Mouse (Mus musculus) embryonic facial prominence, embryonic 12.5 days (tissue): ENCODE data around the gene St8sia2. TPM values are rescaled to one million over a fixed set of nuclear protein-coding genes. Genes with fewer than 3 reads are reported as not detected.
A peak's percentile ranks its signal among the peaks of the same experiment; 100 is the strongest.

Experiments
- ATAC-seq: fragments of 200-750 bp; cut with Nextera tagmentation; 2 replicates; pipeline ENCODE4 v1.8.0; 2017; ENCODE audit not compliant: insufficient number of reproducible peaks, insufficient read depth, low FRiP score, low TSS enrichment
- H3K27ac ChIP-seq: fragments of 300-500 bp; sonication (generic); 2 replicates; pipeline ENCODE4 v1.5.1; 2016; ENCODE audit warnings: mild to moderate bottlenecking
- H3K27me3 ChIP-seq: fragments of 300-500 bp; sonication (generic); 2 replicates; pipeline ENCODE4 v1.6.1; 2016; ENCODE audit warnings: mild to moderate bottlenecking, moderate library complexity
- H3K36me3 ChIP-seq: fragments of 300-500 bp; sonication (generic); 2 replicates; pipeline ENCODE4 v1.6.1; 2016; ENCODE audit warnings: mild to moderate bottlenecking
- H3K4me1 ChIP-seq: fragments of 300-500 bp; sonication (generic); 2 replicates; pipeline ENCODE4 v1.6.1; 2016
- H3K4me2 ChIP-seq: fragments of 300-500 bp; sonication (generic); replicated peaks from 2 replicates; pipeline ENCODE4 v1.6.1; 2016; ENCODE audit warnings: mild to moderate bottlenecking, moderate library complexity
- H3K4me3 ChIP-seq: fragments of 300-500 bp; sonication (generic); 2 replicates; pipeline ENCODE4 v1.5.1; 2016; ENCODE audit warnings: mild to moderate bottlenecking
- H3K9ac ChIP-seq: fragments of 300-500 bp; sonication (generic); 2 replicates; pipeline ENCODE4 v1.6.1; 2016; ENCODE audit warnings: mild to moderate bottlenecking, moderate library complexity
- H3K9me3 ChIP-seq: fragments of 300-500 bp; sonication (generic); 2 replicates; pipeline ENCODE4 v1.6.1; 2016; ENCODE audit warnings: mild to moderate bottlenecking, moderate library complexity
- WGBS: fragments of 180-500 bp; shearing (Covaris S2); methylation state at CpG from one replicate; pipeline ENCODE4 v1.1.7; 2016; 5-methylcytosine and 5-hydroxymethylcytosine counted together
- polyA plus RNA-seq: library from polyadenylated mRNA; unstranded; fragments of >200 nt; fragmentation: Nextera tagmentation; extraction: Ambion mirVana; gene quantifications from 2 replicates; pipeline ENCODE4 v1.2.1, GENCODE M21; 2016

The St8sia2 gene
- polyA plus RNA-seq, 1 experiment from 2014 or later, result 18.5 TPM

DNA sequence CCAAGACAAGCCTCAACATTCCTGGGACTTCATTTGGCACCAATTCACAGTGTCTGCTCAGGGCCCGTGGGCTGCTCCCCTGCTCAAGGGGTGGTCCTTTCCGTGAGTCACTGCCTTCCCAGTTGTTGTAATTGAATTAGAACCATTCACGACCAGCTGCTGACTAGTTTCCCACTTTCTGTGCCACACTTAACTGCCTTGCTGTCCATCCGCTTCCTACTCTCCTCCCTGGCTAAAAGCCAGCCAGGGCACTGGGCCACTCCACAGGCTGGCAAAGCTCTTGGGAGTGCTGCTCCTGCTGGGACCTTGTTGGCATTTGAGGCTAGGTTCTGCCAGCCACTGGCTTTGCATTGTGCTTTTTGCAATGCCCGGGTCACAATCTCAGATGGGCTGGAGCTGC, 59.0 kb downstream of the St8sia2 start:
- Histone ChIP-seq H3K4me3 (no peak overlapping the region), H3K4me2 (no peak overlapping the region), H3K9me3 (no peaks in the 10 kb centered on the region), H3K4me1 (no peaks in the 10 kb centered on the region), H3K27me3 (no peaks in the 10 kb centered on the region), H3K9ac (no peak overlapping the region), H3K36me3 (peaks cover 38% of the 10 kb centered on the region), H3K27ac (no peak overlapping the region)
- 59% methylated on average over 5 of the region's 5 CpGs for WGBS
- no peak for ATAC-seq

DNA sequence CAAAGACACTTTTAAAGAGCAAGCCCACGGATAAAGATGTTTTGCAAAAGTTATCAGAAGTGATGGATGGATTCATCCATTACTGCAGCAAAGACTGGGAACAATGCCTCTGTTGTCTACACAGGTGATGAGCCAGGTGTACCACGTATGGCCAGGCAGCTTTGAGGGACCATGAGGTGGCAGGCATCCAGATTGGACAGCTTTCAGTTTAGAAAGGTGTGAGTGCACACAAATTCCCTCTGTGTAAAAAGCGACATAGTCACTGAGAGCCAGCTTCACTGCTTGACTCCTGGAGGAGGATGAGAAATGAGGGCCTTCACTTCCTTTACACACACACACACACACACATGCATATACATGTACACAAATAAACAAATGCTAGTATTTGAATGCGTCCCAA, 60.4 kb downstream of the St8sia2 start:
- Histone ChIP-seq H3K27ac (no peak overlapping the region), H3K9me3 (no peaks in the 10 kb centered on the region), H3K27me3 (no peaks in the 10 kb centered on the region), H3K36me3 (peaks cover 41% of the 10 kb centered on the region), H3K4me3 (no peak overlapping the region), H3K4me1 (no peaks in the 10 kb centered on the region), H3K4me2 (no peak overlapping the region), H3K9ac (no peak overlapping the region)
- 95% methylated on average over 4 of the region's 4 CpGs for WGBS
- ATAC-seq, result no peak

DNA sequence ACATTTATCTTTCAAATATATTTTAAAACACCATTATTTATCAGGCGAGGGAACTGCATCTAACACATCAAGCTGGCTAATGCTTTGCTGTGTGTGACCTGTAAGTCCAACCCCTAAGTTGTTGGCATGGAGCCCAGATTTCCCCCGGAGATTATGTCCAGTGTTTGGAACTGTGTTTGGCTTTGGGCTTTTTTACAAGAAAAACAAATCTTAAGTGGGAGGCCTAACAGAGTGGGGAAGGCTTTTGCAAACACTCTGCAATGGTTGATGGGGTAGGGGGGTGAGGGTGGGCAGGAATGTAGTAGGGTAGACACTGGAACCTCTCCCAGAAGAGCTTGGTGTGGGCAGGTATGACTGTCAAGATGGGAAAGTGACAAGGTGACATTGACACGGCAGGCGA, 71.8 kb downstream of the St8sia2 start:
- 45% methylated on average over 4 of the region's 4 CpGs for WGBS
- ATAC-seq, result peak; percentile 79; the same call in 1 of the 2 replicates
- Histone ChIP-seq H3K4me1 (peaks cover 16% of the 10 kb centered on the region), H3K36me3 (peaks cover 28% of the 10 kb centered on the region), H3K4me3 (no peak overlapping the region), H3K9ac (no peak overlapping the region), H3K4me2 (no peak overlapping the region), H3K27ac (0 out of 2 replicates have a peak overlapping the region, but pooled peaks have one; percentile 18), H3K9me3 (no peaks in the 10 kb centered on the region), H3K27me3 (no peaks in the 10 kb centered on the region)

DNA sequence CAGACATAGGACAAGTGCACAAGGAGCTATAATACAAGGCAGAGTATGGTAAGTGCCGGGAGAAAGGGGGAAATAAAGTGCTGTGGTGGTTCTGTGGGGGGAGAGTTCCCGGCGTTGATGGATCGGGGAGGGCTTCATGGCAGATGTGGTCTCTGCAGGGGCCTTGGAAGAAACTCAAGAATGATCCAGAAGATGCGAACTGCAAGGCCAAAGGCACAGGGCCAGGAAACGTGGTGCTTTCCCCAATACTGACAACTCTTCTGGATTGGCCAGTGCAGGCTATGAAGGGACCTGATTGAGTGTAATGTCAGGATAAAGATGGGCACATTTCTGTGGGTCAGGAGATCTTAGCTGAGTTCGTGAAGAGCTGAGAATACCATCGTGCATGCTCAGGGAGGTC, 74.3 kb downstream of the St8sia2 start:
- Histone ChIP-seq H3K36me3 (peaks cover 16% of the 10 kb centered on the region), H3K9ac (no peak overlapping the region), H3K27me3 (no peaks in the 10 kb centered on the region), H3K4me2 (no peak overlapping the region), H3K27ac (no peak overlapping the region), H3K4me3 (no peak overlapping the region), H3K4me1 (peaks cover 16% of the 10 kb centered on the region), H3K9me3 (no peaks in the 10 kb centered on the region)
- 91% methylated on average over 8 of the region's 8 CpGs for WGBS
- ATAC-seq, result no peak

DNA sequence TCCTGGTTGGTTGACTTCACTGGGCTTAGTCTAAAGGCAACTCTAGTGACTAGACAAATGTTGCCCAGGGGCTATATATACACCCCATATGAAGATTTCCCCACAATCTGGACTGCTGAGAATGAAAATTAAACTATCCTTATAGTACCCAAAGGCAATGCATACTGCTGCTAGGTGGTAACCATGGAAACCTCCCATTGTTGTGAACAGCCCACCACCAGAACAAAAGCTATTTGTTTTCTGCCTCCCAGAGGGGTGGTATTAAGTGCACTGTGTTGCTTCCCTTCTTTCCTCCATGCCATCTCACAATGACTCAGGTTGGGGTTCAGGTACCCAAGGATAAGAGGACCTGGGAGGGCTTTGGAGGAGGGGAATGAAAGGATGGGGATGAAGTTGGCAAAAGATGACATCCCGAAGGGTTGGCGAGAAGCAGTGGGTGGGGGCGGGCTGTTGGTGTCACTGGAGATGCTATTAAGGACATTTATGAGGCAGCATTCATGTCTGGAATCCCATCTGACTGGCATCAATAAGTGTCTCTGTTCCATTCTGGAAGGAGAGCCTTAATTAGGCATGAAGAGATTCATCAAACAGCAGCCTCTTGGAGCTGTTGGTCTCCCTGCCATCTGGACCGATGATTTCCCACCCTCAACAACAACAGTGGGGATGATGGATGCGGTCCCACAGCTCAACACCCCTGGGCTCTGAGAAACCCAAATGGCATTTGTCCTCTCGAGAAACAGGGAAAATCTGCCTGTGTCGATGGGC, 75.3 kb downstream of the St8sia2 start:
- WGBS, result 82% methylated on average over 7 of the region's 7 CpGs
- ATAC-seq, result no peak
- no peak overlapping the region for H3K4me3 ChIP-seq

DNA sequence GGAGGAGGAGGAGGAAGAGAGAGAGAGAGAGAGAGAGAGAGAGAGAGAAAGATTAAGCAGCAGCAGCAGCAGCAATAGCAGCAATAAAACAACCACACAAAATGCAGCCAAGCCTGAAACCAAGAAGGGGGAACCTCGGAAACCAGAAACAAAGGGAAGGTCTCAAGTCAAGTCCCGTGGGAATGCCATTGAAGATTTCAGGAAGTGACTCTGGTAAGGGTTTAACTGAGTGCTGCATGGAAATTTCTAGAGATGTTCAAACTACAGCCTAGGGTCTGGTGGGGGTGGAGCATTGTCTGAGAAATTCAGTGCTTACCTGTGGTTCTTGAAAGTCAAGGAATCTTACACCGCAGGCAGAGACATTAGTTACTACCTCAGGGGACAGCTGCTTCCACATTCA, 77.4 kb downstream of the St8sia2 start:
- Histone ChIP-seq H3K9me3 (no peaks in the 10 kb centered on the region), H3K4me3 (no peak overlapping the region), H3K36me3 (peaks cover 2% of the 10 kb centered on the region; the same call in 1 of the 2 replicates), H3K27me3 (no peaks in the 10 kb centered on the region), H3K4me1 (peaks cover 7% of the 10 kb centered on the region), H3K4me2 (no peak overlapping the region), H3K27ac (no peak overlapping the region), H3K9ac (no peak overlapping the region)
- ATAC-seq, result no peak
- WGBS, result 55% methylated on average over 3 of the region's 3 CpGs

More for the DNA sequence above, 75.3 kb downstream of the St8sia2 start:
- H3K27me3 ChIP-seq, result no peaks in the 10 kb centered on the region
- no peak overlapping the region for H3K27ac ChIP-seq
- H3K9me3 ChIP-seq, result no peaks in the 10 kb centered on the region
- no peak overlapping the region for H3K9ac ChIP-seq
- peaks cover 16% of the 10 kb centered on the region for H3K4me1 ChIP-seq
- peaks cover 12% of the 10 kb centered on the region for H3K36me3 ChIP-seq
- no peak overlapping the region for H3K4me2 ChIP-seq

DNA sequence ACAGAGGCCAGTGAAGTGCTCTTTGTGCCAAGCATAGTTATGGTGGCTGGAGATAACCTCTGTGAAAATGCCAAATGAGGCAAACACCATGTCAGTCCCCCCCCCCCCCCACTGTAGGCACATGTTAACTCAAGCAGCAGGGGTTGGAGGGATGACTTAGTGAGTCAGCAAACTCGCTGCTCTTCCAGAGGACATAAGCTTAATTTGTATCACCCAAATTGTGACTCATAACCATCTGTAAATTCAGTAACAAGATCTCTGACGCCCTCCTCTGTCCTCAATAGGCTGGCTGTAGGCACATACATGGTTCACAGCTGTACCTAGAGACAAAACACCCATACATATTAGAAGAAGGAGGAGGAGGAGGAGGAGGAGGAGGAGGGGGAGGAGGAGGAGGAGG, 77.8 kb downstream of the St8sia2 start:
- Histone ChIP-seq H3K4me3 (no peak overlapping the region), H3K27me3 (no peaks in the 10 kb centered on the region), H3K9ac (no peak overlapping the region), H3K36me3 (peaks cover 2% of the 10 kb centered on the region; the same call in 1 of the 2 replicates), H3K9me3 (no peaks in the 10 kb centered on the region), H3K27ac (no peak overlapping the region), H3K4me2 (no peak overlapping the region), H3K4me1 (peaks cover 2% of the 10 kb centered on the region)
- no peak for ATAC-seq
- 76% methylated on average over 2 of the region's 2 CpGs for WGBS

DNA sequence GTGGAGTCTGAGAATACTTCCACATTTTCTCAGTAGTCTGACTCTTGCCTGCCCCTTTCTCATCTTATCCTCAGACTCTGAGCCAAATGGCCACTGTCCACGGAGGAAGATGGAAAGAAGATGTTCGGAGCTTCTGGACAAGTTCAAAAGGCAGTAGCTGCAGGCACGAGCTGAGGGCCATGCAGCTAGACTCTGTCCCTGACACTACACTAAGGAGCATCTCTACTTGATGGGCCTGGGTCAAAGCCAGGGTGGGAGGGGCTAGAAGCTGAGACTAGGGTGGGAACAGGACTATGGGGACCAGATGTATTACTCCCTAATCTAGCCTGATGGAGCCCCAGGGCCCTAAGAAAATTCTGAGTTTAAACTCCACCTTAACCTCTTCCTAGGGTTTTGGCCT, 80.5 kb downstream of the St8sia2 start:
- Histone ChIP-seq H3K4me3 (no peak overlapping the region), H3K4me2 (no peak overlapping the region), H3K9ac (no peak overlapping the region), H3K36me3 (no peaks in the 10 kb centered on the region), H3K9me3 (no peaks in the 10 kb centered on the region), H3K27me3 (no peaks in the 10 kb centered on the region), H3K4me1 (no peaks in the 10 kb centered on the region), H3K27ac (no peak overlapping the region)
- WGBS, result 83% methylated on average over 3 of the region's 3 CpGs
- no peak for ATAC-seq

DNA sequence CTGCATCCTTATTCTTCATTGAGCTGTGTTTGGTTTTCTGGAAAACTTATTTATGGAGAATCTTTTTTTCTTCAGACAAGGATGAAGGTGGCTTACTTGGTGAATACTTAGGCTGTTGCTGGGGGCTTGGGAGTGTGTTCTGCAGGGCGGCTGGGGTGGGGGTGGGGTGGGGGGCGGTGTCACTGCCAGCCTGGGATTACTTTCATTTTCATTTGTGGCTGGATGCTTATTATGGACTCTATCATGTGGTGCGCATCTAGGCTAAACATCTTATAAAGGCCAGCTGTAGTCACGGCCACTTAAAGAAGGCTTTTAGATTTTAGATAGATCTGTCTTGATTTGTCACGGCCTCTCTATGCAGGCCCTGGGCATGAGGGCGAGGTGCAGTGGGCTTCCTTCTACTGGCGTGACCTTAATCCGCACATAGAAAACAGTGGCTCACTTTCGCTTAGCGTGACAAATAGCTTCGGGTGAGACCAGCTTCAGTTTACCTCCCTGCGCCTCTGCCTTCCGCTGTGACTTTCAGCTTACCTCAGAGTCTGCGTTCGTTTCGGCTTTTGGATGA, 92.5 kb downstream of the St8sia2 start:
- no peaks in the 10 kb centered on the region for H3K36me3 ChIP-seq
- H3K9ac ChIP-seq, result no peak overlapping the region
- no peaks in the 10 kb centered on the region for H3K9me3 ChIP-seq
- peaks cover 13% of the 10 kb centered on the region; the same call in 1 of the 2 replicates for H3K4me1 ChIP-seq
- no peaks in the 10 kb centered on the region for H3K27me3 ChIP-seq
- no peak overlapping the region for H3K4me2 ChIP-seq
- 53% methylated on average over 16 of the region's 16 CpGs for WGBS
- no peak overlapping the region for H3K27ac ChIP-seq
- peak; percentile 53; the same call in 1 of the 2 replicates for ATAC-seq
- no peak overlapping the region for H3K4me3 ChIP-seq

DNA sequence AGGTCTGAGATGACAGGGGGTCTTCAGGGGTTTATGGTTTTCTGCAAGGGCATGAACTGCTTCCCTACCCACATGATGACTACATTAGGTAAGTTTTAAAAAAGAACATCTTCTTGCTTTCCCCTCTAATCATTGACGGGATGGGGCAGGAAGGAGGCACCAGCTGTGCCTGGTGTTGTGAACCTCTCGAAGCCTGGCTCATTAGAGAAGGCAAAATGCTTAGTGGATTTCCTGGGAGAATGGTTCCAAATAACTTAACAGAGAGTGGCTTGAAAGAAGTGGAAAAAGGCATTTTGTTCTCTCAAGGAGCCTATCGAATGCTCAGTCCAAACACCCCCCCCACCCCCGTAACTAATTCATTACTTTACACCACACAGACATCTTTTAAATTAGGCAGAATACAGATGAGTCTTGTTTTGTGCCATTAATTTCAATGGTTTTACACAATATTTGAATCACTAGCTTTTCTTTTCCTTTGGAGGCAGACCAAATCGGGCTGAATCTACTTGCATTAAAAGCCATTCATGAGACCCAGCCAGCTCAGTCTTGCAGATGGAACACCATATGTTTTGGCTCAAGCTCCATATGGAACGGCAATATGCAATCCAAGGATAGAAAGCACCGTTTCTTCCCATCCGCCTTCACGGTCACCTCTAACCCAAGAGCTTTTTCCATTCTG, 95.7 kb downstream of the St8sia2 start:
- Histone ChIP-seq H3K36me3 (no peaks in the 10 kb centered on the region), H3K9ac (no peak overlapping the region), H3K4me1 (peaks cover 13% of the 10 kb centered on the region; the same call in 1 of the 2 replicates), H3K4me3 (no peak overlapping the region), H3K9me3 (no peaks in the 10 kb centered on the region), H3K27ac (peak overlapping the region; percentile 25; the same call in 1 of the 2 replicates), H3K27me3 (no peaks in the 10 kb centered on the region), H3K4me2 (no peak overlapping the region)
- no peak for ATAC-seq
- WGBS, result 55% methylated on average over 9 of the region's 9 CpGs

DNA sequence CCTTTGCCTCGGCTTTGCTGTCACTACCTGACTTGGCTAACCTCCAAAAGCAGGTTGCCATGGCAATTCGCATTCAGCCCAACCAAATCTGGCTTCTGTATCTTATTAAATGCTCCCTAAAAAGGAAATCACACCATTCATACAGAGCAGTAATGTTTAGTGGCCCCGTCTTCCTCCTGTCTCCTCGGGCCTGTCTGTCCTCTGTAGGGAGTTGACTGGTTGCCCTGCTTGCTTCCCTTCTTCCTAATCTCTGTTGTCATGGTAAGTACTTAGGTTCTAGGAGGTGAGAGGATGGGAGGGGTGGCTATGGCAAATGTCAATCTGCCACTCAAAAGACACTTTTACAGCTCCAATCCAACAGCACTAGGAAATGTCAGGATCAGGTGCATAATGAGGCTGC, 101.6 kb downstream of the St8sia2 start:
- no peaks in the 10 kb centered on the region for H3K9me3 ChIP-seq
- H3K4me3 ChIP-seq, result no peak overlapping the region
- no peak overlapping the region for H3K9ac ChIP-seq
- H3K36me3 ChIP-seq, result no peaks in the 10 kb centered on the region
- no peak for ATAC-seq
- H3K27ac ChIP-seq, result no peak overlapping the region
- peaks cover 3% of the 10 kb centered on the region; the same call in 1 of the 2 replicates for H3K4me1 ChIP-seq
- WGBS, result 28% methylated on average over 4 of the region's 4 CpGs
- no peak overlapping the region for H3K4me2 ChIP-seq
- H3K27me3 ChIP-seq, result no peaks in the 10 kb centered on the region

DNA sequence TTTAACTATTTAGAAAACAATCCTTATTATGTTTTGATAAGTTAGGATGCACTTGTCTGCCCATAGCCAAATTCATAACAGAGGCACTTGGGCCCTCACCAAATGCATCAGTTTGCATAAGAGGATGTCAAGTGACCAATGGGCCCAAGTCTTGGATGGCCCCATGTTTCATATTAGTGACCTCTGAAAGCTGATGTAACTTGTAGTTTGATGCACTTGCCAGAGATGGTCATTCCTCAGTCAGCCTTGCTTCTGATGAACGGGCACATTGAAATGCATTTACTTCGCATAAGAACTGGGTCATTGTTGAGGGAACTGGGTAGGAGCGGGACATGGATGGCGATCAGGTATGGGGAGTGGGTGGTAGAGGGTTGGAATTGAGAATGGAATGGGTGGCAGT, 102.6 kb downstream of the St8sia2 start:
- ATAC-seq, result no peak
- Histone ChIP-seq H3K9me3 (no peaks in the 10 kb centered on the region), H3K4me1 (peaks cover 3% of the 10 kb centered on the region; the same call in 1 of the 2 replicates), H3K27ac (no peak overlapping the region), H3K9ac (no peak overlapping the region), H3K4me3 (no peak overlapping the region), H3K36me3 (no peaks in the 10 kb centered on the region), H3K27me3 (no peaks in the 10 kb centered on the region), H3K4me2 (no peak overlapping the region)
- WGBS, result 93% methylated on average over 4 of the region's 4 CpGs
